11 mouse cellular contexts compared by ENCODE assay signal in the genomic region with DNA sequence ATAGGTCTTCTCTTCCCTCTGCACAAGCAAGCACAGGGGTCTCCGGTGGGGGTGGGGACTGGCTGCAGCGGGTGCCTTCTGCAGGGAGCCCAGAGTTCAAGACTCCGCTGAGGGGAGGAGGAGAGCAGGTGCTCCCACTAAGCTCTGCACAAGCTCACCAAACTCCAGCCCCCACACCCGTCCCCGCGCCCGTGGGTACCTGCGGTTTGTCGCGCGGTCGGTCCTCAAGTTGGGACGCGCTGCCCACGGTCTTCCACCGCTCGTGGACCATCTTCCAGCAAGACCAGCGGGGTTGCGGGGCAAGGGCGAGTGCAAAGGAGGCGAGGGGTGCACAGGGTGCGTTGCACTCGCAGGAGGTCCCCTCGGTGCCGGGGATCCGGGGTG. TPM values are rescaled to one million over a fixed set of nuclear protein-coding genes. Genes with fewer than 3 reads are reported as not detected.
DNase-seq lines count a peak whose midpoint lies in the region; ATAC-seq lines count a peak whose summit lies in the region.
"Had no signal": no experiment of that assay in that cellular context is flagged by ENCODE, and none has a peak within 500 bp of the region (broad histone marks: within the 10 kb centered on the region; RNA-seq: fewer than 3 reads in every experiment).

No protein-coding gene starts in this region.

- ATAC-seq in kidney, embryonic 15.5 days (replicated peaks; ENCODE audit: low FRiP score): no peak
- no peak for ATAC-seq in embryonic facial prominence, embryonic 13.5 days (ENCODE audit: insufficient number of reproducible peaks, insufficient read depth, low FRiP score, low TSS enrichment, low read depth)
- 0 out of 2 replicates have a peak, but pooled peaks have one; percentile 13 for ATAC-seq in intestine, embryonic 15.5 days

- WGBS in kidney, embryonic 15.5 days: 3% methylated on average over 25 of the region's 26 CpGs
- WGBS in embryonic facial prominence, embryonic 13.5 days: 2% methylated on average over 25 of the region's 26 CpGs
- 2% methylated on average over 26 of the region's 26 CpGs for WGBS in intestine, embryonic 15.5 days

- H3K4me1 ChIP-seq in kidney, embryonic 15.5 days: peaks cover 36% of the 10 kb centered on the region
- H3K4me1 ChIP-seq in embryonic facial prominence, embryonic 13.5 days: peaks cover 25% of the 10 kb centered on the region
- peaks cover 17% of the 10 kb centered on the region for H3K4me1 ChIP-seq in intestine, embryonic 15.5 days (replicated peaks)

- H3K9me3 ChIP-seq in kidney, embryonic 15.5 days (replicated peaks): no peaks in the 10 kb centered on the region
- no peaks in the 10 kb centered on the region for H3K9me3 ChIP-seq in embryonic facial prominence, embryonic 13.5 days
- H3K9me3 ChIP-seq in intestine, embryonic 15.5 days: no peaks in the 10 kb centered on the region

- H3K4me2 ChIP-seq in kidney, embryonic 15.5 days: peak overlapping the region; percentile 96
- peak overlapping the region; percentile 98 for H3K4me2 ChIP-seq in embryonic facial prominence, embryonic 13.5 days
- peak overlapping the region; percentile 95 for H3K4me2 ChIP-seq in intestine, embryonic 15.5 days (replicated peaks)

- H3K4me3 ChIP-seq in kidney, embryonic 15.5 days (replicated peaks): peak overlapping the region; percentile 55
- H3K4me3 ChIP-seq in embryonic facial prominence, embryonic 13.5 days: peak overlapping the region; percentile 59
- H3K4me3 ChIP-seq in intestine, embryonic 15.5 days (replicated peaks): peak overlapping the region; percentile 47

- H3K27me3 ChIP-seq in kidney, embryonic 15.5 days: peaks cover 64% of the 10 kb centered on the region
- H3K27me3 ChIP-seq in embryonic facial prominence, embryonic 13.5 days: peaks cover 70% of the 10 kb centered on the region
- H3K27me3 ChIP-seq in intestine, embryonic 15.5 days (replicated peaks): peaks cover 43% of the 10 kb centered on the region

- no peak overlapping the region for H3K27ac ChIP-seq in kidney, embryonic 15.5 days
- H3K27ac ChIP-seq in embryonic facial prominence, embryonic 13.5 days: no peak overlapping the region
- H3K27ac ChIP-seq in intestine, embryonic 15.5 days: no peak overlapping the region

- no peaks in the 10 kb centered on the region for H3K36me3 ChIP-seq in kidney, embryonic 15.5 days
- H3K36me3 ChIP-seq in embryonic facial prominence, embryonic 13.5 days: no peaks in the 10 kb centered on the region
- H3K36me3 ChIP-seq in intestine, embryonic 15.5 days: no peaks in the 10 kb centered on the region

- intact Hi-C loops in left cerebral cortex, postnatal 4 days (cut with DNase I): no loop called here

- DNase-seq in kidney, adult 9 months: no peak
- DNase-seq in neural tube, embryonic 10.5 days (ENCODE audit: extremely low spot score, low spot score): peak; percentile 44
- no peak for DNase-seq in left cerebral cortex, postnatal 4 days
- no peak for DNase-seq in gastrocnemius, postnatal 4 days (ENCODE audit: low spot score in 2 of 2)
- DNase-seq in adrenal gland, postnatal 25 days: no peak
- DNase-seq: lung, postnatal 14 days had no signal

- H3K9ac ChIP-seq in kidney, embryonic 15.5 days: peak overlapping the region; percentile 55
- H3K9ac ChIP-seq in embryonic facial prominence, embryonic 13.5 days: peak overlapping the region; percentile 72
- peak overlapping the region; percentile 29 for H3K9ac ChIP-seq in intestine, embryonic 15.5 days

RNA-seq across cellular contexts. Expression of a gene that starts 0.3 kb away (rescaled TPM):
- polyA plus RNA-seq in kidney, embryonic 15.5 days (2015; fragmentation: Nextera tagmentation; extraction: Ambion mirVana): 1.2 and 1.6 TPM in 2 replicates
- polyA plus RNA-seq in embryonic facial prominence, embryonic 13.5 days (2015; fragmentation: Nextera tagmentation; extraction: Ambion mirVana): 0.55 and 0.83 TPM in 2 replicates
- 0.46 and 0.67 TPM in 2 replicates for polyA plus RNA-seq in intestine, embryonic 15.5 days (2015; fragmentation: Nextera tagmentation; extraction: Ambion mirVana)
- 1 to 10 TPM; 3.9 to 9.9 TPM for total RNA-seq in left cerebral cortex, postnatal 4 days (2021)
- total RNA-seq in gastrocnemius, postnatal 4 days (2021): under 1 TPM in 1 of 2 experiments, not detected in 1; 0.05 TPM
- total RNA-seq in adrenal gland, postnatal 25 days (2021): 0.06 TPM in 1 of 2 replicates, not detected in the other
- total RNA-seq: common myeloid progenitor, adult 5-6 weeks; MEL had no signal

RNA-seq across cellular contexts. Expression of a gene that starts 35.1 kb away (rescaled TPM):
- polyA plus RNA-seq in kidney, embryonic 15.5 days (2015; fragmentation: Nextera tagmentation; extraction: Ambion mirVana): 0.08 TPM in 1 of 2 replicates, not detected in the other
- 0.14 and 0.22 TPM in 2 replicates for polyA plus RNA-seq in embryonic facial prominence, embryonic 13.5 days (2015; fragmentation: Nextera tagmentation; extraction: Ambion mirVana)
- polyA plus RNA-seq in intestine, embryonic 15.5 days (2015; fragmentation: Nextera tagmentation; extraction: Ambion mirVana): 0.05 TPM in 2 replicates
- not detected for total RNA-seq in left cerebral cortex, postnatal 4 days (2021)
- total RNA-seq in gastrocnemius, postnatal 4 days (2021): not detected
- total RNA-seq in adrenal gland, postnatal 25 days (2021): not detected in 2 replicates
- total RNA-seq: MEL had no signal

RNA-seq across cellular contexts. Expression of a gene that starts 41.6 kb away (rescaled TPM):
- 3.5 and 4.5 TPM in 2 replicates for polyA plus RNA-seq in kidney, embryonic 15.5 days (2015; fragmentation: Nextera tagmentation; extraction: Ambion mirVana)
- 2.6 and 3.9 TPM in 2 replicates for polyA plus RNA-seq in embryonic facial prominence, embryonic 13.5 days (2015; fragmentation: Nextera tagmentation; extraction: Ambion mirVana)
- 0.30 and 0.60 TPM in 2 replicates for polyA plus RNA-seq in intestine, embryonic 15.5 days (2015; fragmentation: Nextera tagmentation; extraction: Ambion mirVana)
- 10 to 100 TPM; 11.8 to 12.7 TPM for total RNA-seq in left cerebral cortex, postnatal 4 days (2021)
- under 1 TPM; 0.12 to 0.13 TPM for total RNA-seq in gastrocnemius, postnatal 4 days (2021)
- total RNA-seq in adrenal gland, postnatal 25 days (2021): 12.8 and 15.9 TPM in 2 replicates
- total RNA-seq: MEL had no signal

Comparison
In these comparisons a context has a peak if more than half of its experiments do, and no peak if none do; other contexts are left out.
1. RNA of a gene that starts 41.6 kb away (total RNA-seq): 12.8 to 15.9 TPM in adrenal gland, postnatal 25 days and 11.8 to 12.7 TPM in left cerebral cortex, postnatal 4 days; 0.12 to 0.13 TPM in gastrocnemius, postnatal 4 days; every median in the first group is over 10 times any median in the second.
2. Peak in every context shown above with its lines, with median percentiles within 50 percentile points of each other: H3K4me2 ChIP-seq, H3K4me3 ChIP-seq and H3K9ac ChIP-seq.